Mouse (Mus musculus): ENCODE measurements at regions not wholly inside any gene's neighbourhood (a gene's known extent, or its start where the extent isn't known, plus 50 kb on each side); places are given as distances from the start of the nearest gene placed in this dataset.

- TF ChIP-seq MAX (IDR thresholded peaks at IDR 0.05): no peak
- TF ChIP-seq USF1 (IDR thresholded peaks at IDR 0.05; ENCODE audit: low read depth): no peak
- no peak for TF ChIP-seq CTCF (IDR thresholded peaks at IDR 0.05; ENCODE audit: control insufficient read depth, insufficient read depth, insufficient read length)
- no peak for TF ChIP-seq CEBPB (IDR thresholded peaks at IDR 0.05; ENCODE audit: low read depth)
These were observed 132.8 kb downstream of the Glrx3 start for GRCm38 (mm10) chr7:137570199-137570598.

Measured in C2C12 (cell line).